Mouse (Mus musculus): ENCODE measurements around the gene Taz.

DNA sequence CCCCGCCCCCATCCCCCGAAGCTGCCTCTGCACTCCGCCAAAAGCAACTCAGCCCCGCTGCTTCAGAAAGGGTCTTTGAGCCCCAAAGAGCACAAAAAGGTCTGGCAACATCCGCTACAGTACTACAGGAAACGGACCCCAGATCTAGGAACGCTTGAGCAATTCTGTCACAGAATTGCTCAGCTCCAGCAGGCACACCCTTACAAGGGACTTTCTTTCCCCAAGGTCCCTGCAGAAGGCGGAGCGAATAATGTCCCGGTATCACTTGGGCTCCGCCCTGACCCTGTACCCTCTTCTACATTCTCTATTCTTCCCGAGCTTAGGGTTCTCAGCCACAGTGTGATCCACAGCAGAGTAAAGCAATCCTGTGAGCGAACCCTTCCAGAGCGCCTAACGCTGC, 35.0 kb upstream of the Taz start:
- TF ChIP-seq CTCF (IDR thresholded peaks at IDR 0.05; ENCODE audit: borderline replicate concordance, control insufficient read depth, extremely low read depth, insufficient read depth, low read length, poor library complexity) (no peak), POLR2A (IDR thresholded peaks at IDR 0.05; ENCODE audit: control insufficient read depth, extremely low read depth, insufficient read depth, low read length, poor library complexity) (no peak)
